Mouse (Mus musculus) bone marrow, adult 2 months (tissue): Measurements from ENCODE around the gene A230050P20Rik. TPM values are rescaled to one million over a fixed set of nuclear protein-coding genes. Genes with fewer than 3 reads are reported as not detected.

Experiments used
- H3K27ac ChIP-seq: fragments of 200-500 bp; 2 replicates; pipeline ENCODE4 v1.5.1; 2012; ENCODE audit warnings: low read depth, mild to moderate bottlenecking, control low read depth, inconsistent platforms, low read length; ENCODE audit not compliant: control insufficient read depth, poor library complexity, insufficient read depth
- H3K4me1 ChIP-seq: fragments of 200-500 bp; 2 replicates; pipeline ENCODE4 v1.6.1; 2011; ENCODE audit warnings: low read length; ENCODE audit not compliant: control insufficient read depth, insufficient read depth
- H3K4me3 ChIP-seq: fragments of 200-500 bp; replicated peaks from 2 replicates; pipeline ENCODE3; 2011; ENCODE audit warnings: mild to moderate bottlenecking, low read depth, low read length, control low read depth; ENCODE audit not compliant: control insufficient read depth
- CTCF ChIP-seq: fragments of 200-500 bp; IDR thresholded peaks from 2 replicates; pipeline ENCODE4 v1.5.1; 2011; ENCODE audit warnings: low read length, control low read depth; ENCODE audit not compliant: control insufficient read depth, insufficient read depth
- POLR2A ChIP-seq: fragments of 200-500 bp; IDR thresholded peaks from 2 replicates; pipeline ENCODE4 v1.6.1; 2011; ENCODE audit warnings: low read depth, mild to moderate bottlenecking, control low read depth, low read length, borderline replicate concordance; ENCODE audit not compliant: control insufficient read depth
- WGBS: fragments of 180-500 bp; shearing (Covaris S2); methylation state at CpG from one replicate; pipeline ENCODE4 v1.1.7; 2018; 5-methylcytosine and 5-hydroxymethylcytosine counted together
- polyA plus RNA-seq: library from polyadenylated mRNA; stranded (reverse); fragments of >200 nt; gene quantifications from 2 replicates; pipeline ENCODE4 v1.2.4, GENCODE M21; 2011; ENCODE audit warnings: low replicate concordance; ENCODE audit not compliant: missing spikeins, insufficient read depth, insufficient read length

The A230050P20Rik gene
- polyA plus RNA-seq, 1 experiment = 28.5 TPM

DNA sequence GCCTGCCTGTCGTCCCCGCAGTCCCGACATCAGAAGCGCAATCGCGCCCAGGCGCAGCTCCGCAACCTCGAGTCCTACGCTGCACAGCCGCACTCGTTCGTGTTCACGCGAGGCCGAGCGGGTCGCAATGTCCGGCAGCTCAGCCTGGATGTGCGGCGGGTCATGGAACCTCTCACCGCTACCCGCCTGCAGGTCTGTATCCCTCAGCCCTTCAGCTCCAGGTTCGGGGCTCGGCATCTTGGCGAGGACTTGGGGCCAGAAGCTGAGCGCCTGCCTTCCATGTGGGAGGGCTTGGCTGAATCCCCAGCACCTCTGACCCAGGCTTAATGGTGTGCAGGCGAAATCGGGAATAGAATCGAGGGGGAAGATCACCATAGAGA is 19.9 kb downstream of the A230050P20Rik start:
- Histone ChIP-seq H3K27ac (peak overlapping the region; percentile 68), H3K4me3 (peak overlapping the region; percentile 84), H3K4me1 (peaks cover 2% of the 10 kb centered on the region; the same call in 1 of the 2 replicates)
- TF ChIP-seq POLR2A (no peak), CTCF (no peak)
- WGBS = under 1% methylated on average over 30 of the region's 30 CpGs

DNA sequence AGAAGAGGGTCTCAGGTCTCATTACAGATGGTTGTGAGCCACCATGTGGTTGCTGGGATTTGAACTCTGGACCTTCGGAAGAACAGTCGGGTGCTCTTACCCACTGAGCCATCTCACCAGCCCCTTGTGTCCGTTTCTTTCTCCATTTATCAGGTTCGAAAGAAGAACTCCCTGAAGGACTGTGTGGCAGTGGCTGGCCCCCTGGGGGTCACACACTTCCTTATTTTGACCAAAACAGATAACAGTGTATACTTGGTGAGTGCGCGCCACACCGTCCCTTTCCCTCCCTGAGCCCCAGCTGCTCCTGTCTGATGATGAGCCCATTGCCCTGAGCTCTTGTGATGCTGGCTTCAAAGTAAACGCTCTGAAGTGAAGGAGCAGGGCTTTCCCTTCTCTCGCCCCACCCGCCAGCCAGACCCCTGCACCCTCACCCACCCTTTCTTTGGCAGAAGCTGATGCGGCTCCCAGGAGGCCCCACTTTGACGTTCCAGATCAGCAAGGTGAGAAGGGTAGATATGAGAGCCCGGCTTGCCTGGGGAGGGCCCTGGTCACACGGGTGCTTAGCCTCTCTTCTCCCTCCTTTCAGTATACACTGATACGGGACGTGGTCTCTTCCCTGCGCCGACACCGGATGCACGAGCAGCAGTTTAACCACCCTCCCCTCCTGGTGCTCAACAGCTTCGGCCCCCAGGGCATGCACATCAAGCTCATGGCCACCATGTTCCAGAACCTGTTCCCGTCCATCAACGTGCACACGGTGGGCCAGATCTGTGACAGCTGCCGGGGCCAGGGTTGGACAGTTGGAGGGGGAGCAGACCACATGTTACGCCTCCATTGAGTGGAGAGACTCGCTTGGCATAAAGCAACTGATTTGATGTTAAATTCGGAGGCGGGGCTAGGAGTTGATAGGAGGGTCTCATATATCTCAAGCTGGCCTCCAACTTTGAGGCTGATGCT is 21.0 kb downstream of the A230050P20Rik start:
- 58% methylated on average over 29 of the region's 29 CpGs for WGBS
- TF ChIP-seq CTCF (no peak), POLR2A (no peak)
- peak overlapping the region; percentile 46 for H3K27ac ChIP-seq
- peaks cover 2% of the 10 kb centered on the region; the same call in 1 of the 2 replicates for H3K4me1 ChIP-seq
- H3K4me3 ChIP-seq = peak overlapping the region; percentile 6

DNA sequence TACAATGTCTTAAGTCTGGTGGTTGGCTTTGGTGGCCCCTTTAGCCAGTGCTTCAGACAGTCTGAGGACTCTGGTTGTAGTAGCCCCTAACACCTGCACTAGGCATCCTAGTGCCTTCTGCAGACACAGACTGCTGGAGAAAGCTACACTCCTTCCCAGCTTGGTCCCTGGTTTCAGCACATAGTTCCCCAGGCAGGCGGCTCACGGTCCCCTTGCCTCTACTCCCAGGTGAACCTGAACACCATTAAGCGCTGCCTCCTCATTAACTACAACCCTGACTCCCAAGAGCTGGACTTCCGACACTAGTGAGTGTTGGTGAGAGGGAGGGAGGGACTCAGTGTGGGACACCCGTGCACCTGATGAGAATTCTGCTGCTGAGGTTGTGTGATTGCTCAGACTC is 22.0 kb downstream of the A230050P20Rik start:
- H3K27ac ChIP-seq = no peak overlapping the region
- H3K4me1 ChIP-seq = peaks cover 2% of the 10 kb centered on the region; the same call in 1 of the 2 replicates
- no peak overlapping the region for H3K4me3 ChIP-seq
- no peak for TF ChIP-seq CTCF
- TF ChIP-seq POLR2A = no peak
- 85% methylated on average over 5 of the region's 5 CpGs for WGBS

DNA sequence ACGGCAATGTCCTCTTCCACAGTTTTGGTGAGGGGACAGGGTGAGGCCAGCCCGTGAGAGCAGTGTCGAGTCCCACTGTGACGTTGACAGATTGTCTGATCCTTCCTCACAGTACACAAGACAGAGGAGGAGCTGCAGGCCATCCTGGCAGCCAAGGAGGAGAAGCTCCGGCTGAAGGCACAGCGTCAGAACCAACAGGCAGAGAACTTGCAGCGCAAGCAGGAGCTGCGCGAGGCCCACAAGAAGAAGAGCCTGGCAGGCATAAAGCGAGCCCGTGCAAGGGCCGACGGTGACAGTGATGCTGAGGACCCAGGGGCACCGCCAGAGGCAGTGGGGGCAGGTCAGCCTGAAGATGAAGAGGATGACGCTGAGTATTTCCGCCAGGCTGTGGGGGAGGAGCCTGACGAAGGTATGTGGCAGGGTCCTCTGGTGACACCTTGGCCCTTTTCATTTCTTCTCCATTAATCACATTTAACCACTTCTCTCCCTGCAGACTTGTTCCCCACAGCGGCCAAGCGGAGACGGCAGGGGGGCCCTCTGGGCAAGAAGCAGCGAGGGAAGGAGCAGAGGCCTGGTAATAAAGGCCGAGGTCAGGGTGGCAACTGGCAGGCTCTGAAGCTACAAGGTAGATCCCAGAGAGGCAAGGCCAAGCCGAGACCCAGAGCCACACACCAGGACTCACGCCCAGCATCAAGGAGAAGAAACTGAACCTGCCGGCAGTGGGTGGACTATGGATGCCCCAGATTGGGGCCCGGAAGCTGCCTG is 23.1 kb downstream of the A230050P20Rik start:
- 86% methylated on average over 26 of the region's 26 CpGs for WGBS
- peaks cover 2% of the 10 kb centered on the region; the same call in 1 of the 2 replicates for H3K4me1 ChIP-seq
- no peak overlapping the region for H3K4me3 ChIP-seq
- H3K27ac ChIP-seq = no peak overlapping the region
- no peak for TF ChIP-seq CTCF
- no peak for TF ChIP-seq POLR2A

DNA sequence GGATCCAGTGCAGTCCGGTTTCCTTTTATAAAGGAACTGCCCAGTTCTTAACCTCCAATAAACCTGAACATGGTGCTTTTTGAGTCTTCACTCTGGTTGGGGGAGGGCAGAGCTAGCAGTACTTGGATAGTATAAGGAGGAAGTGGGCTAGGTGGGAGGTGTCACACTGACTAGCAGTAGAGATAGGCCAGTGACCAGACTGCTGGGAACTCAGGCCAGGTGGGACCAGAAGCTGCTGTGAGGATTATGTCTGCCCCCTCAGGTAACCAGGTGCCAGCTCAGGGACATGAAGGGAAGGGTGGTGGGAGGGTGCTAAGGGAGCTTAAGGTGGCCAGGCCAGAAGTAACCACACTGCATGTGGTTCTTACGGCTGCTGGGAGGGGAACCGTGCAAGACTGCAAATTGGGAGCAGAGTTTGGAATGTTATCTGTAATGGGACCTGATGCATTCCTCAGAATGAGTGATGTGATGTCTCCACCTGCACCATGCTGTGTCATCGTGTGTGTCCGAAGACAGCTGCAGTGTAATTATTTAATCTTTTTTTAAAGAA is 23.7 kb downstream of the A230050P20Rik start:
- no peak overlapping the region for H3K4me3 ChIP-seq
- peaks cover 2% of the 10 kb centered on the region; the same call in 1 of the 2 replicates for H3K4me1 ChIP-seq
- WGBS = 69% methylated on average over 5 of the region's 5 CpGs
- no peak for TF ChIP-seq CTCF
- TF ChIP-seq POLR2A = no peak
- H3K27ac ChIP-seq = no peak overlapping the region

DNA sequence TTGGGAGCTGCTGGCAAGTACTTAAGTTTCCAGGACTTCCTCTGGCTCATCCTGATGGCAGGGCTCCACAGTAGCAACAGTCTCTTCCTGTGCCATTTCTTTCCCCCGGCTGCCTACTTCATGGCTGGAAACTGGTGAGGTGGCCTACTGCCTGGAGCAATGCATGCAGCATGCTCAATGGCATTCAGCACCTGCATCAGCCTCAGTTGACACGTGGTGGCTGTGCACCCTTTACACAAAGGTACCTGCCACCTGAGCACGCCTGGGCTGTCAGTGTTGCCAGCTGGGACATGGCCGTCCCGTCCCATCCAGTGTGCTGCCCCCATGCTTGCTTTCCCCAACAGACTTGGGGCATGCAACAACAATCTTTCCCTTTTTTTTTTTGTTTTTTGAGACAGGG is 24.6 kb downstream of the A230050P20Rik start:
- no peak overlapping the region for H3K4me3 ChIP-seq
- 72% methylated on average over 5 of the region's 5 CpGs for WGBS
- no peak overlapping the region for H3K27ac ChIP-seq
- TF ChIP-seq CTCF = no peak
- TF ChIP-seq POLR2A = no peak
- H3K4me1 ChIP-seq = peaks cover 2% of the 10 kb centered on the region; the same call in 1 of the 2 replicates

DNA sequence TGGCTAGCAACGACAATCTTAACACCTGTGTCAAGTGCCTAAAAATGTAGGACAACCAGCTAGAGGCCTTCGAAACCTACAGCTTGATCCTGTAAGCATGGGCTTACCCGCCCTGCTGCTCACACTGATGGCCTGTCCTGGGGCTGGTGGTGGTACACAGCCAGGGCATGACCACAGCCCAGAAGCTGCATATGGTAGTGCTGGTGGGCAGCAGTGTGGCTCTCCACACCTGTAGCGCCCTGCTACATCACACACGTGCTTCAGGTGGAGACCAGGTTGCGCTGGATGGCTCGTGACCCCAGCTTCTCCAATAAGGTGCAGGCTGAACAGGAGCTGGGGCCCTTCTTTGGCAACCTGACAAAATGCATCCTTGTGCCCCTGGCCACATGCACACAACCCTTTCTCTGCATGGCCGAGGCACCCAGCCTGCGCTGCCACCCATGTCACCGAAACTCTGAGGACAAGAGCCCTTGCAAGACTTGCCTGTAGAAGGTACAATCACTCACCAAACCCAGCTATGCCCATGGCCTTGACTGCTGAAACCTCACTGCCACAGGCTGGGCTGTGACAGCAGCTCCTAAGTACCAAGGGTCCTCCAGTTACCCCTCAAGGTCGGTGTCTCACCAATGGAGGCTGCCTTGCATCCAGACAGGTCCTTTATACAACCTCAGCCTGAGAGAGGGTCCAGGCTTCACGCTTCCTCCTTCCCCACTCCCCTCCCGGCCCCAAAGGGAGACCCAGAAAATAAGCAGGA is 25.3 kb downstream of the A230050P20Rik start:
- Histone ChIP-seq H3K27ac (no peak overlapping the region), H3K4me3 (no peak overlapping the region), H3K4me1 (peaks cover 2% of the 10 kb centered on the region; the same call in 1 of the 2 replicates)
- WGBS = 81% methylated on average over 13 of the region's 13 CpGs
- TF ChIP-seq CTCF = no peak
- no peak for TF ChIP-seq POLR2A
